Mouse (Mus musculus) testis, adult 10 weeks (tissue): Measurements from ENCODE around the gene Lamc2. TPM values are rescaled to one million over a fixed set of nuclear protein-coding genes. Genes with fewer than 3 reads are reported as not detected.

Experiments
- polyA plus RNA-seq: library from polyadenylated mRNA; stranded (reverse); fragments of 350-450 nt; fragmentation: Illumina TruSeq; extraction: RNeasy Lipid Tissue Mini Kit (QIAGEN cat#74804); gene quantifications from one replicate; pipeline ENCODE4 v1.2.3, GENCODE M21; 2014; ENCODE audit warnings: low read depth, low replicate concordance

The Lamc2 gene
- 0.42 TPM for polyA plus RNA-seq

DNA sequence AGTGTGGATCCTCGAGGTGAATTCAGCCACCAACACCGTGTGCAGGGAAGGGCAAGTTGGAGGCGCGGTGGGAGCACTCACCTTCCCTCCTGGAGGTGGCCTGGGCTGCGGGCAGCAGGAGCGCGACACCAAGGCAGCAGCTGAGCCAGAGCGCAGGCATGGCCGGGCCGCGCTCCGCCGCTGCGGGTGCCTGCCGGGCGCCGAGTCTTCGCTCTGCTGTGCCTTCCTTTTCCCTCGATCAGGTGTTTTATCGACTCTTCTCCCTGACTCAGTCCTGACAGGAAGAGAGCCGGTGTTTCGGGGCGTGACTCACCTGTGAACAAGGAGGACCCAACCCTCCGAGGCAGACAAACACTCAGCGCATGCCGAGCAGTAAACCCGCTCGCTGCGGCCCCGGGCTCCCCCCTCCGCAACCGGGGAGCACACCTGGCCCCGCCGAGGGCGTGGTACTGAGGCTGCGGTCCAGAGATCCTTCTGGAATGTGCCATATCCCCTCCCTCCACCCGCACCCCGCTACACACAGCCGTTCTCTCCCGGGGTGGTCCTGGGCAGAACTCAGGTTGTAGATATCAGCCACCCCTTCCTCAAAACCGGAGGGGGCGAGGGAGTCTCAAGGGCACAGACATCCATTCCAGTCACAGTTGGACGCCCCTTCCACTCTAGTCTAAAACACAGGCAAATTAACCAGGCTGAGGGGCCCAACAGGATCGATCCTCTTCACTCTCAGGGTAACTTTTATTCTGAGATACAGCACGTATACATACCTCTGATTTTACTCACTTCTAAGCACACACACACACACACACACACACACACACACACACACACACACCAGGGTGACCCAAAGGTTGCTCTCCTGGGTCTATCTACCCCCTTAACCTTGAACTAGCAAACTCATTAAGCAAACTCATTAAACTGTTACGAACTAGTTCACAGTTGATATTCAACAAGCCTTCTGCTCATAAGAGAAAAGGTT is at the start of gene Lamc2:
TSS of gene Lamc2 (minus strand) at position 620 of the 976 bp plus-strand sequence.

Other genes starting within 250 kb of the Lamc2 start
- gene Nmnat2, start 231.5 kb downstream of the Lamc2 start, polyA plus RNA-seq: 0.08 TPM
- gene Lamc1, start 146.3 kb upstream of the Lamc2 start, polyA plus RNA-seq: 2.6 TPM
- gene Shcbp1l, start 238.7 kb upstream of the Lamc2 start, polyA plus RNA-seq: 323 TPM